Mouse (Mus musculus) lung, postnatal 14 days (tissue): Measurements from ENCODE around the gene Sdhc.
"Not testable (repeated sequence)": the region's sequence is repeated elsewhere in the genome, so short reads cannot be mapped to it uniquely, and the experiment has no call there.

Source experiments
- DNase-seq: peaks from one replicate; pipeline ENCODE4 v3.0.0; 2021

Sdhc gene

GRCm38 (mm10) chr1:171111781-171112575 is 38.4 kb downstream of the Sdhc start:
- DNase-seq, result peak; percentile 49

DNA sequence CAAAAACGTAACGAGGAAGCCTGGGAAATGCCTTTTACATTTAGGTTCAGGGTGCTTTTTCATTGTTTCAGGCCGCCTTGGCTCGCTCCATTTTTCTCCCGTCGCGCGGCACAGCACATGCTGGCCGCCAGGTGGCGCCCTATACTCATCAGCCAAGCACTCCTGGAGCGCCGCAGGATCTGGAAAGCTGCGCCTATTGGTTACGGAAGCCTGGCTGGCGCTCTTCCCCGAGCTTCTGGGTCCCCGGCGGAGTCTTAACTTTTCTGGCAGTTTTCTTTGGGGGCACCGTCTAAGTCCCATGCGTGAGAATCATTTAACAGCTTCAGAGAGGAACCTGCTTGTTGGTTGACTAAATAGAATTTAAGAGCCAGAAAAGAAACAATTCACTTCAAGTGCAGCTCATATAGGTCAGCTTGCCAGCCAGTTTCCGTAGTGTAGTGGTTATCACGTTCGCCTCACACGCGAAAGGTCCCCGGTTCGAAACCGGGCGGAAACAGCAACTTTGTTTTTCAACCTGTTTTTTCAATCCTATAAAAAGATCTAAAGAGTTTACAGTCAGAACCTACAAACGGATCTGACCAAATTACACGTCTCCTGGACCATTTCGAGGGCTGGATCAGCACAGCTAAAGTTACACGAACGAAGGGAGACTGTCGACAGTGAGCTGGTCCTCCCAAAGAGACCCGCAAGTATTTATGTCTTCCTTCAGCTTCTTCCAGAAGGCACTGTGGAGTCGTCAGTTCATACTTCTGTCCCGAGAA is 39.2 kb downstream of the Sdhc start:
- peak; percentile 91 for DNase-seq

DNA sequence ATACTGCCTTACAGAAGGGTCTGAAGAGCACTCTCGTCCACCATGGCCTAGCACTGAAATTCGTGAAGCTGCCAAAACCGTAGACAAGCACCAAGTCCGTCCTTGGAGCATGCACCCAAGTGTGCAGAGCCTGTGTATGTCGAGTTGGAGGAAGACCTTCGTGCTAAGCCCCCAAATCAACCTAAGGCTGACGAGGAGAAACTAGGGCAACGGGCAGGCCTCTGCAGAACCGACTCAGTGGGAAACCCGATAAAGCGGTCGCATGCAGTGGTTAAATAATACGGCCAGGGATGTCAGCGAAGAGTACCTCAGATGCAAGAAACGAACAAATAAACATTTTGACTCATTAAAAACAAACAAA is 39.8 kb downstream of the Sdhc start:
- DNase-seq, result no peak

DNA sequence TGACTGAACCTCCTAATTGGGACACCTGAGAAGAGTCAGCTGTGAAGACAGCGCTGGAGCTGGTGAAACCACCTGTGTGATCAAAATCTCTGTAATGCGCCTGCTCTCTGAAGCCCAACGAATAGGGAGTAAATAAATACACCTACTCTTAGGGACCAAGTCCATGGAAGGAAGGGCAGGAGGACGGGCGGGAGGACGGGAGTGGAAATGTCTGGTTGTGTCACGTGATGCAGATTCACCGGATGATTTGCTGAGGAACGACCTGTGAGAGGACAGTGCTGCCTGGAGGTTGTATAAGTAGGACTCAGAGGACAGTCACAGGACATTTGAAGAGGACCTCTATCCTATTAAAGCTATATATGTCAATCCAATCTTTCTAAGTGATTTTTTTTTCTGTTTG is 40.8 kb downstream of the Sdhc start:
- no peak for DNase-seq

DNA sequence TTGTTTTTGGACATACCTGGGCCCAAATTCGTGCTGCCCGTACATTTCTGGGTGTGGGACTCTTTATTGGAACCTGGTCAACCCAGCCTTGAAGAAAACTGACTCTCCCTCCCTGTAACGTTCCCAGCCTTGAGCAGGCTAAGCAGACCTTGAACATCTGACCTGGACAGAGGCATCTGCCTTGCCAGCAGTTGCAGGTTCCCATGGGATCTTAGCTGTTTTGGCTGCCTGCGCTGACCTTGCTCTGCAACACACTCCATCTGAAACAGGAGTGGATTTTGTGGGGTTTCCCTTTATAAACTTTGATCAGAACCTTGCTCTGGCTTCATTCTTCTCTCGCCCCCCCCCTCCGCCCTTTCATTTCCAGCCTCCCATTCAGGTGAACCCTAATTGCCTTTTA is 45.2 kb downstream of the Sdhc start:
- no peak for DNase-seq

DNA sequence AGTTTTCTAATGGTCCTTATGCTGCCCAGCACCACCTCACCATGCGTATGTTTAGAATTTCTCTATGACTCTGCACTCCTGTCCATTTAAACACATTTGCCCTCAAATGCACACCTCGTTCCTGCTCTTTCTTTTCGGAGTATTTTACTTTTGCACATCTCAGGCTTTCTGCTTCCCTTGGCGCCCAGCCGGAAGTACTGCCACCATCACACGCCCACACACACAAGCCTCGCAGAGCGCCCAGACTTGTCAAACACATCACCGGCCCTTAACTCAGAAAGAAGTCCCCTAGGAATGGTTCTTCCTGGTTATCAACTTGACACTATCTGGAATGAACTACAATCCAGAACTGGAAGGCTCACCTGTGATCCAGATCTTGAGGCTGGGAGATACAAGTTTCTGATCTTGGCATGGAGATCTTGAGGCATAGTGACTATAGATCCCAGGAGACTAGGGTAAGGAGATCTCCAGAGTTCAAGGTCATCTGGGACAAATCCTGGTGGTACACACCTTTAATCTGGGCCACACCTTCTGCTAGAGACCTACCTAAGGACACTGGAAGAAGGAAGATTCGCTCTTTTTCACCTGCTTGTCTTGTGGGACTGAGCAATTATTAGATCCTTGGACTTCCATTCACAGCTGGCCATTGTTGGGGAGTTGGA is 47.1 kb downstream of the Sdhc start:
- DNase-seq, result no peak

- peak; percentile 87 for DNase-seq
These were observed 47.7 kb downstream of the Sdhc start for GRCm38 (mm10) chr1:171102547-171103177.

GRCm38 (mm10) chr1:171101733-171102546 is 48.5 kb downstream of the Sdhc start:
- peak; percentile 87 for DNase-seq

DNA sequence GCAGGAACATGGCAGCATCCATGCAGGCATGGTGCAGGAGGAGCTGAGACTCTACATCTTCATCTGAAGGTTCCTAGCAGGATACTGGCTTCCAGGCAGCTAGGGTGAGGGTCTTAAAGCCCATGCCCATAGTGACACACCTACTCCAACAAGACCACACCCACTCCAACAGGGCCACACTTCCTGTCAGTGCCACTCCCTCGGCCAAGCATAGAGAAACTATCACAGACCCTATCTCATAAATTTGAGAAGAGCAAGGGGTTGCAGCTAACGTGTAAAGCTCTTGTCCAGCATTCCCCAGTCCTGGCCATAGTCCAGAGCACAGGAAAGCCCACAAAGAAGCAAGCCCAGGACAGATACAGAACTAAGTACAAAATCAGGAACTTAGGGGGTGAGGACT is 49.4 kb downstream of the Sdhc start:
- DNase-seq, result no peak

DNA sequence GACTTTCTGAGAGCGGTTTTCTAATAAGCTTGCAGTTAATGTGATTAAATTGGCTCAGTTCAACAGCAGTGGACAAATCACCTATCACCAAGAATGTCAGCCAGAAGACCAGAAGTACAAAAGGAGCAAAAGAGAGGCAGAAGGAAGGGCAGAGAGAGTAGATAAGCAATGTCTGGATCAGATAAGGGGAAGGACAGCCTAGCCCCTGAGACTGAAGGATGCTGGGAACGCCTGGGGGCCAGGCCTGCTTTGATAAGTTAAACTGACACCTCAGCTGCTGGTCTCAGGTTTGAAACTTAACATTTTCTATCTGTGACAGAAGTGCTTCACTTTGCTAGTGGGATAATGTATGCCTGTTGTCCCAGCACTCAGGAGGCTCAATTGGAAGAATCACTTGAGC is 52.8 kb downstream of the Sdhc start:
- no peak for DNase-seq

- no peak for DNase-seq
These were observed 53.3 kb downstream of the Sdhc start for GRCm38 (mm10) chr1:171097136-171097535.

DNA sequence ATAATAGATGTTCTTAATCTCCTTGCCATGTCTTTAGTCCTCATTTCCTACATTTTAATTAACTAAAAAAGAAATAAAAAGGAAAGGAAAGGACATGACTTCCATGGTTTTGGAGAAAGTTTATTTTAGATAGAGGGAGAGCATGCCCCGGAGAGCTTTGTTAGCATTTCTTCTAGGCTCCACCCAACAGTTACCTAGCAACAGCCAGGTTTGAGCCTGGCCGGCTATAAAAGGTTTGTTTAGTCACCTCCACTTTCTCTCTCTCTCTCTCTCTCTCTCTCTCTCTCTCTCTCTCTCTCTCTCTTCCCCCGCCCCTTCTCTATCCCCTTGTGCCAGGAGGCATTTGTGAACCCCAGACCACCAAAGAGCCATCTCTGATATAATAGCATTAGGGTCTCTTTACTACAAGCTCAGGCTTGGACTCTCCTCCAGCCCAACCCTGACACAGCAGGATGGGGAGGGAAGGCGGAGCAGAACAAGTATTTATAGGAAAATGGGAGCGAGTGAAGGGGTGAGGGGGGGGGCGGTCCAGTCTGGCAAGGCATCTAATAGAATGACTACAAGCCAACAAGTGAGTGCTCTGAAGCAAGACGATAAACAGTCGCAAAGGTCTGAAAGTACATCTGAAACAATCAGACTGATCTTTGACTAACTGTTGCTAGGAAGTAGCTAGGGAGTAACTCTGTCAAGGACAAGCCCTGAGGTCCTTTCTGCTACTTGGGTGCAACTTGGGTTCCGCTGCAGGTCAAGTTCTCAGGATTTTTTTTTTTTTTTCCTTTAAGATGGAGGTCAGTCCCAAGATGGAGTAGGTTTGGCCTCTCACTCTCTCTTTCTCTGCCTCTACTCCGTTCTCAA is 54.1 kb downstream of the Sdhc start:
- no peak for DNase-seq

DNA sequence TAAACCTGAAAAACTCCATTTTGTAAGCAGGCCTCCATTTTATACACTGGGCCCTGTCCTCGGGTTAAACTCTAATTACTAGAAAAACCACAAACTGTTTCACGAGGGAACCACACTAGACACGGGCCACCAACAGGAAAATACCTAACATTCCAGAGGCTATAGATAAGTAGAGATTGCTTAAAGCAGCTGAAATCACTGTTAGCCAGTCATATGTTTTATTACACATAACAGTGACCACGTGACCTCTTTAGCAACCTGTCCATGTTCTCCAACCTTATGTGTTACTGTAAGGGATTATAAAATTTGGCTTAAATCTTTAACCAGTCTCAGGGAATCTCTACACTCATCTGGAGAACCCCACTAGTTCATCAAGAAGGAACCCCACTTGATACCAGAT is 56.0 kb downstream of the Sdhc start:
- DNase-seq, result no peak

GRCm38 (mm10) chr1:171090761-171091160 is 59.6 kb downstream of the Sdhc start:
- no peak for DNase-seq

GRCm38 (mm10) chr1:171089891-171090290 is 60.5 kb downstream of the Sdhc start:
- no peak for DNase-seq

- DNase-seq, result not testable (repeated sequence)
These were observed 62.0 kb downstream of the Sdhc start for GRCm38 (mm10) chr1:171088237-171088869.

GRCm38 (mm10) chr1:171085718-171086117 is 64.7 kb downstream of the Sdhc start:
- no peak for DNase-seq

- DNase-seq, result not testable (repeated sequence)
These were observed 68.7 kb downstream of the Sdhc start for GRCm38 (mm10) chr1:171081512-171082231.

- not testable (repeated sequence) for DNase-seq
These were observed 70.6 kb downstream of the Sdhc start for GRCm38 (mm10) chr1:171079825-171080224.

- not testable (repeated sequence) for DNase-seq
These were observed 71.1 kb downstream of the Sdhc start for GRCm38 (mm10) chr1:171079345-171079744.
